Mouse (Mus musculus): ENCODE results near the gene Zfp58. TPM values are rescaled to one million over a fixed set of nuclear protein-coding genes. Genes with fewer than 3 reads are reported as not detected.

Gene Zfp58
- polyA plus RNA-seq, 1 experiment from 2014 or later = 2.1 TPM

- no peaks in the 10 kb centered on the region for H3K27me3 ChIP-seq (ENCODE audit: insufficient read depth, low read length)
- ATAC-seq (peak; percentile 97), DNase-seq (peak; percentile 89)
- WGBS (ENCODE audit: insufficient replicate concordance) = 1% methylated on average over 20 of the region's 20 CpGs
- peak within 1 kb of the TSS; percentile 67 for H3K9ac ChIP-seq (replicated peaks)
- H3K4me2 ChIP-seq (ENCODE audit: low read depth, low read length) = peak within 1 kb of the TSS; percentile 79
- H3K36me3 ChIP-seq (replicated peaks; ENCODE audit: insufficient read depth, low read length) = 0 out of 2 replicates have a peak, but pooled peaks cover 11% of the 10 kb centered on the region
- peaks cover 11% of the 10 kb centered on the region for H3K4me1 ChIP-seq (ENCODE audit: insufficient read depth)
- H3K9me3 ChIP-seq (ENCODE audit: low read length) = no peaks in the 10 kb centered on the region
- peak within 1 kb of the TSS; percentile 79 for H3K27ac ChIP-seq (ENCODE audit: low read depth)
- H3K4me3 ChIP-seq (ENCODE audit: low read depth, low read length) = peak within 1 kb of the TSS; percentile 64
- TF ChIP-seq EP300 (IDR thresholded peaks at IDR 0.05; ENCODE audit: low read depth) (no peak), CTCF (IDR thresholded peaks at IDR 0.05; ENCODE audit: low read depth) (peak; percentile 8; the same call in 1 of the 2 replicates)
These were observed 49.0 kb downstream of the Zfp58 start, which contains the start of gene Zfp874a for GRCm38 (mm10) chr13:67451172-67452020. Gene Zfp874a, minus strand, starts transcription at chr13:67451624.

Other genes with a start within 250 kb of the Zfp58 start
- gene Zfp458, start 222.1 kb downstream of the Zfp58 start, polyA plus RNA-seq (2015; fragmentation: Nextera tagmentation; extraction: Ambion mirVana) = 0.30 and 0.40 TPM in 2 replicates
- 0.19 and 0.39 TPM in 2 replicates for gene Zfp457, start 194.1 kb downstream of the Zfp58 start, polyA plus RNA-seq (2015; fragmentation: Nextera tagmentation; extraction: Ambion mirVana)
- 0.63 and 0.65 TPM in 2 replicates for gene Zfp595, start 168.0 kb downstream of the Zfp58 start, polyA plus RNA-seq (2015; fragmentation: Nextera tagmentation; extraction: Ambion mirVana)
- gene Gm28044, start 140.0 kb downstream of the Zfp58 start, polyA plus RNA-seq (2015; fragmentation: Nextera tagmentation; extraction: Ambion mirVana) = 0.25 TPM in 1 of 2 replicates, not detected in the other
- 0.45 and 0.52 TPM in 2 replicates for gene Zfp953, start 139.9 kb downstream of the Zfp58 start, polyA plus RNA-seq (2015; fragmentation: Nextera tagmentation; extraction: Ambion mirVana)
- 0.42 TPM in 1 of 2 replicates, not detected in the other for gene Gm28041, start 124.8 kb downstream of the Zfp58 start, polyA plus RNA-seq (2015; fragmentation: Nextera tagmentation; extraction: Ambion mirVana)
- 0.41 and 0.58 TPM in 2 replicates for gene Zfp456, start 124.7 kb downstream of the Zfp58 start, polyA plus RNA-seq (2015; fragmentation: Nextera tagmentation; extraction: Ambion mirVana)
- 1.4 and 2.1 TPM in 2 replicates for gene Zfp429, start 100.7 kb downstream of the Zfp58 start, polyA plus RNA-seq (2015; fragmentation: Nextera tagmentation; extraction: Ambion mirVana)
- gene Zfp459, start 79.1 kb downstream of the Zfp58 start, polyA plus RNA-seq (2015; fragmentation: Nextera tagmentation; extraction: Ambion mirVana) = not detected in 2 replicates
- 4.5 and 5.0 TPM in 2 replicates for gene Zfp874a, start 48.9 kb downstream of the Zfp58 start, polyA plus RNA-seq (2015; fragmentation: Nextera tagmentation; extraction: Ambion mirVana)
- gene Zfp874b, start 16.3 kb downstream of the Zfp58 start, polyA plus RNA-seq (2015; fragmentation: Nextera tagmentation; extraction: Ambion mirVana) = 2.0 and 2.1 TPM in 2 replicates
- gene Gm26965, start 25.6 kb upstream of the Zfp58 start, polyA plus RNA-seq (2015; fragmentation: Nextera tagmentation; extraction: Ambion mirVana) = not detected in 2 replicates
- gene Zfp87, start 25.6 kb upstream of the Zfp58 start, polyA plus RNA-seq (2015; fragmentation: Nextera tagmentation; extraction: Ambion mirVana) = 11.3 and 11.5 TPM in 2 replicates
- 1.6 and 1.9 TPM in 2 replicates for gene Zfp748, start 53.3 kb upstream of the Zfp58 start, polyA plus RNA-seq (2015; fragmentation: Nextera tagmentation; extraction: Ambion mirVana)
- 0.84 and 1.2 TPM in 2 replicates for gene Zfp729b, start 109.2 kb upstream of the Zfp58 start, polyA plus RNA-seq (2015; fragmentation: Nextera tagmentation; extraction: Ambion mirVana)
- 0.08 TPM in 1 of 2 replicates, not detected in the other for gene Gm49345, start 137.2 kb upstream of the Zfp58 start, polyA plus RNA-seq (2015; fragmentation: Nextera tagmentation; extraction: Ambion mirVana)
- gene Zfp729a, start 137.2 kb upstream of the Zfp58 start, polyA plus RNA-seq (2015; fragmentation: Nextera tagmentation; extraction: Ambion mirVana) = 0.58 and 1.1 TPM in 2 replicates
- gene Zfp738, start 186.5 kb upstream of the Zfp58 start, polyA plus RNA-seq (2015; fragmentation: Nextera tagmentation; extraction: Ambion mirVana) = 1.8 and 1.9 TPM in 2 replicates
- gene Zfp65, start 228.6 kb upstream of the Zfp58 start, polyA plus RNA-seq (2015; fragmentation: Nextera tagmentation; extraction: Ambion mirVana) = 0.69 and 0.99 TPM in 2 replicates